Comparison of ENCODE assay signal across 7 mouse cellular contexts in genomic region chr19:46397436-46398001, GRCm38 (mm10). TPM values are rescaled to one million over a fixed set of nuclear protein-coding genes. Genes with fewer than 3 reads are reported as not detected.
A peak's percentile ranks its signal among the peaks of the same experiment; 100 is the strongest.
DNase-seq lines count a peak whose midpoint lies in the region; ATAC-seq and TF ChIP-seq lines count a peak whose summit lies in the region.

No protein-coding gene starts in this region.

- DNase-seq in 3T3-L1 (ENCODE audit: low read depth, low spot score) (peak; percentile 58), 416B (ENCODE audit: low read depth) (peak; percentile 37)
- DNase-seq in kidney, postnatal 0 days (ENCODE audit: low spot score), result peak; percentile 56
- peak; percentile 50 for DNase-seq in naive thymus-derived CD4-positive, alpha-beta T cell, adult 2 months (ENCODE audit: low read depth)
- DNase-seq in adrenal gland, postnatal 10 days, result no peak
- DNase-seq in cerebellum, adult 8-10 months, result no peak

- no peaks in the 10 kb centered on the region for H3K27me3 ChIP-seq in embryonic facial prominence, embryonic 12.5 days
- no peaks in the 10 kb centered on the region for H3K27me3 ChIP-seq in kidney, postnatal 0 days (ENCODE audit: insufficient read depth, low read length)

- TF ChIP-seq CTCF in kidney, postnatal 0 days (IDR thresholded peaks at IDR 0.05; ENCODE audit: low read depth), result no peak

- H3K36me3 ChIP-seq in embryonic facial prominence, embryonic 12.5 days, result peaks cover 11% of the 10 kb centered on the region
- H3K36me3 ChIP-seq in kidney, postnatal 0 days (ENCODE audit: insufficient read depth, low read length), result no peaks in the 10 kb centered on the region

- H3K4me3 ChIP-seq in embryonic facial prominence, embryonic 12.5 days, result peak overlapping the region; percentile 59
- H3K4me3 ChIP-seq in kidney, postnatal 0 days (replicated peaks; ENCODE audit: low read depth, low read length), result peak overlapping the region; percentile 72

- H3K4me1 ChIP-seq in embryonic facial prominence, embryonic 12.5 days, result peaks cover 43% of the 10 kb centered on the region
- peaks cover 42% of the 10 kb centered on the region for H3K4me1 ChIP-seq in kidney, postnatal 0 days (replicated peaks; ENCODE audit: insufficient read depth, low read length)

- H3K9ac ChIP-seq in embryonic facial prominence, embryonic 12.5 days, result peak overlapping the region; percentile 66
- H3K9ac ChIP-seq in kidney, postnatal 0 days (ENCODE audit: low read depth, low read length), result peak overlapping the region; percentile 76

- H3K9me3 ChIP-seq in embryonic facial prominence, embryonic 12.5 days, result no peaks in the 10 kb centered on the region
- no peaks in the 10 kb centered on the region for H3K9me3 ChIP-seq in kidney, postnatal 0 days (replicated peaks; ENCODE audit: low read length)

- under 1% methylated on average over 19 of the region's 19 CpGs for WGBS in embryonic facial prominence, embryonic 12.5 days
- WGBS in kidney, postnatal 0 days, result 2% methylated on average over 19 of the region's 19 CpGs

- no peak for ATAC-seq in embryonic facial prominence, embryonic 12.5 days (ENCODE audit: insufficient number of reproducible peaks, insufficient read depth, low FRiP score, low TSS enrichment)
- no peak for ATAC-seq in kidney, postnatal 0 days (replicated peaks; ENCODE audit: low FRiP score, low read depth)

- peak overlapping the region; percentile 83 for H3K4me2 ChIP-seq in embryonic facial prominence, embryonic 12.5 days (replicated peaks)
- peak overlapping the region; percentile 82 for H3K4me2 ChIP-seq in kidney, postnatal 0 days (ENCODE audit: low read length)

- peak overlapping the region; percentile 81 for H3K27ac ChIP-seq in embryonic facial prominence, embryonic 12.5 days
- peak overlapping the region; percentile 88 for H3K27ac ChIP-seq in kidney, postnatal 0 days

RNA-seq across cellular contexts. Expression of gene Sufu, which starts 0.8 kb away (rescaled TPM):
- polyA plus RNA-seq in embryonic facial prominence, embryonic 12.5 days (2016; fragmentation: Nextera tagmentation; extraction: Ambion mirVana), result 44.9 and 47.6 TPM in 2 replicates
- 30.6 and 33.0 TPM in 2 replicates for polyA plus RNA-seq in kidney, postnatal 0 days (2015; fragmentation: Nextera tagmentation; extraction: Ambion mirVana)
- 10 to 100 TPM; 21.5 to 23.4 TPM for total RNA-seq in adrenal gland, postnatal 10 days (2021)

RNA-seq across cellular contexts. Expression of gene Actr1a, which starts 2.0 kb away (rescaled TPM):
- 157 and 161 TPM in 2 replicates for polyA plus RNA-seq in embryonic facial prominence, embryonic 12.5 days (2016; fragmentation: Nextera tagmentation; extraction: Ambion mirVana)
- polyA plus RNA-seq in kidney, postnatal 0 days (2015; fragmentation: Nextera tagmentation; extraction: Ambion mirVana), result 100.0 and 111 TPM in 2 replicates
- total RNA-seq in adrenal gland, postnatal 10 days (2021), result 100 to 1,000 TPM; 100 to 106 TPM

RNA-seq across cellular contexts. Expression of gene 2310034G01Rik, which starts 47.4 kb away (rescaled TPM):
- polyA plus RNA-seq in embryonic facial prominence, embryonic 12.5 days (2016; fragmentation: Nextera tagmentation; extraction: Ambion mirVana), result 2.2 and 2.3 TPM in 2 replicates
- polyA plus RNA-seq in kidney, postnatal 0 days (2015; fragmentation: Nextera tagmentation; extraction: Ambion mirVana), result 3.5 and 4.0 TPM in 2 replicates
- total RNA-seq in adrenal gland, postnatal 10 days (2021), result under 1 TPM; 0.33 to 0.58 TPM

RNA-seq across cellular contexts. Expression of gene Mfsd13a, which starts 56.6 kb away (rescaled TPM):
- polyA plus RNA-seq in embryonic facial prominence, embryonic 12.5 days (2016; fragmentation: Nextera tagmentation; extraction: Ambion mirVana), result 4.4 and 4.6 TPM in 2 replicates
- 12.0 and 14.0 TPM in 2 replicates for polyA plus RNA-seq in kidney, postnatal 0 days (2015; fragmentation: Nextera tagmentation; extraction: Ambion mirVana)
- 1 to 10 TPM; 4.6 to 7.4 TPM for total RNA-seq in adrenal gland, postnatal 10 days (2021)

RNA-seq across cellular contexts. Expression of gene Cuedc2, which starts 59.0 kb away (rescaled TPM):
- 207 TPM in 2 replicates for polyA plus RNA-seq in embryonic facial prominence, embryonic 12.5 days (2016; fragmentation: Nextera tagmentation; extraction: Ambion mirVana)
- polyA plus RNA-seq in kidney, postnatal 0 days (2015; fragmentation: Nextera tagmentation; extraction: Ambion mirVana), result 167 and 173 TPM in 2 replicates
- 10 to 100 TPM; 78.9 to 90.4 TPM for total RNA-seq in adrenal gland, postnatal 10 days (2021)

Comparison
In these comparisons a context has a peak if more than half of its experiments do, and no peak if none do; other contexts are left out.
1. DNase-seq: peak in 3T3-L1 (single experiment), 416B (single experiment), kidney, postnatal 0 days (single experiment) and naive thymus-derived CD4-positive, alpha-beta T cell, adult 2 months (single experiment); none in adrenal gland, postnatal 10 days (single experiment) and cerebellum, adult 8-10 months (single experiment).